Mouse (Mus musculus): ENCODE results near the gene Zscan2.

DNA sequence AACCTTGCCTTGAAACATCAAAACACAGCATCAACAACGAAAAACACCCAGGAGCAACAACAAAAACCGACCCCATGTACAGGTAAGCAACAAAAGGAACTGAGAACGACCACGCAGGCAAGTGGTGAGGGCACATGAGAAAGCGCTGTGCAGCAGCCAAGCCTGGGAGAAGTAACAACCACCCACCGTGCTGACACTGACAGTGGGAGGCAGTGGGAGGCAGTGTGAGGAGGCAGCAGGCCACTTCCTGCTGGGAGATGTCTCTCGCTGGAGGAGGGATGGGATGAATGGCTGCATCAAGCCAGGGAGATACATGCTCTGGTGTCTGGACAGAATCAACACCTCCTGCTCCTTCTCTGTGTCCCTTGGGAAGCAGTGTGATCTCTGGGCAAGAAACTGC, 36.4 kb downstream of the Zscan2 start:
- no peak for TF ChIP-seq CTCF (conservative IDR thresholded peaks at IDR 0.05; ENCODE audit: low read length)
- TF ChIP-seq NANOG (IDR thresholded peaks at IDR 0.05; ENCODE audit: borderline replicate concordance, low read length) = no peak
